Mouse (Mus musculus) myocyte (in vitro differentiated cells): Measurements from ENCODE around the gene Grb2. TPM values are rescaled to one million over a fixed set of nuclear protein-coding genes. Genes with fewer than 3 reads are reported as not detected.

Source experiments
- H3K27me3 ChIP-seq: one replicate; pipeline ENCODE4 v1.6.1; 2011; ENCODE audit not compliant: control insufficient read depth, insufficient read depth, insufficient read length
- H3K36me3 ChIP-seq: one replicate; pipeline ENCODE4 v1.6.1; 2011; ENCODE audit not compliant: control insufficient read depth, insufficient read depth
- H3K4me2 ChIP-seq: one replicate; pipeline ENCODE4 v1.6.1; 2011; ENCODE audit warnings: low read depth, control low read depth
- H3K4me3 ChIP-seq: one replicate; pipeline ENCODE4 v1.5.1; 2011; ENCODE audit warnings: mild to moderate bottlenecking, control low read depth, moderate library complexity
- H3K79me2 ChIP-seq: one replicate; pipeline ENCODE4 v1.6.1; 2011; ENCODE audit not compliant: control insufficient read depth, insufficient read depth
- H3ac ChIP-seq: one replicate; pipeline ENCODE4 v1.6.1; 2011; ENCODE audit not compliant: control insufficient read depth, insufficient read length
- CEBPB ChIP-seq: IDR thresholded peaks from 2 replicates; pipeline ENCODE4 v1.6.1; 2011; ENCODE audit warnings: mild to moderate bottlenecking, moderate library complexity; ENCODE audit not compliant: poor library complexity, insufficient read depth, severe bottlenecking
- E2F4 ChIP-seq: IDR thresholded peaks from one replicate; pipeline ENCODE4 v1.6.1; 2011; ENCODE audit warnings: mild to moderate bottlenecking, control low read depth, moderate library complexity; ENCODE audit not compliant: insufficient read depth
- MAX ChIP-seq: IDR thresholded peaks from one replicate; pipeline ENCODE4 v1.6.1; 2011; ENCODE audit warnings: low read depth, mild to moderate bottlenecking, control low read depth
- MYOG ChIP-seq, 3 experiments: IDR thresholded peaks; one replicate each; pipeline ENCODE4 v1.6.1; 2011; ENCODE audit warnings: control low read depth in 2 of 3, low read depth in 2 of 3, mild to moderate bottlenecking in 2 of 3; ENCODE audit not compliant: insufficient read length in 2 of 3, control insufficient read depth in 1 of 3, insufficient read depth in 1 of 3
- POLR2A ChIP-seq: IDR thresholded peaks from one replicate; pipeline ENCODE4 v1.6.1; 2011; ENCODE audit warnings: low read depth, mild to moderate bottlenecking, control low read depth, moderate library complexity; ENCODE audit not compliant: insufficient read length
- POLR2AphosphoS2 ChIP-seq: IDR thresholded peaks from one replicate; pipeline ENCODE4 v1.6.1; 2011; ENCODE audit warnings: low read depth, control low read depth; ENCODE audit not compliant: insufficient read length
- REST ChIP-seq: IDR thresholded peaks from one replicate; pipeline ENCODE4 v1.6.1; 2011; ENCODE audit warnings: mild to moderate bottlenecking, control low read depth, moderate library complexity; ENCODE audit not compliant: insufficient read depth, insufficient read length
- SRF ChIP-seq: IDR thresholded peaks from one replicate; pipeline ENCODE4 v1.6.1; 2011; ENCODE audit warnings: low read depth; ENCODE audit not compliant: control insufficient read depth, insufficient read length
- TCF12 ChIP-seq: IDR thresholded peaks from one replicate; pipeline ENCODE4 v1.6.1; 2011; ENCODE audit warnings: mild to moderate bottlenecking, control low read depth; ENCODE audit not compliant: poor library complexity, insufficient read depth, severe bottlenecking
- USF1 ChIP-seq: IDR thresholded peaks from one replicate; pipeline ENCODE4 v1.6.1; 2011; ENCODE audit warnings: low read depth, mild to moderate bottlenecking, control low read depth, moderate library complexity
- polyA plus RNA-seq: library from polyadenylated mRNA; unstranded; fragments of >200 nt; fragmentation: generic; extraction: Trizol; gene quantifications from one replicate; pipeline ENCODE4 v1.2.1, GENCODE M21; 2012; ENCODE audit warnings: missing spikeins

Grb2 gene
- polyA plus RNA-seq, 1 experiment = 71.2 TPM

DNA sequence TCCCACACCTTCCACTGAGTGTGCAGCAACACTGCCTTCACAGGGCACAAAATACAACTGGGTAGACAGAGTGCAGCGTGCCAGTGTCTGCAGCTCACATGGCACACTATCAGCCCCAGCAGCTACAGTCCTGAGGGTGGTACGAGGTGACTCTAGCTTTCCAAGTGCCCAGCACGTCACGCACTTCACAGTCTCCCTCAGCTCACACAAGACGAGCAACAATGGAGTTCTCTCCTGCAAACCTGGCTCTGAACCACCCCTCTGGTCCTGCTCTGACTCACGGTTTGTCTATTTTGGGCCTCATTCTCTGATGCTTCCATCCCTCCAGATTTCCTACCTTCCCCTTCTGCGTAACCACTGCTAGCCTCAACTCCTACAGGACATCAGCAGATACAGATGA is 108.7 kb downstream of the Grb2 start:
- Histone ChIP-seq H3K4me2 (no peak overlapping the region), H3K79me2 (peaks cover 72% of the 10 kb centered on the region), H3ac (no peak overlapping the region), H3K27me3 (no peaks in the 10 kb centered on the region), H3K36me3 (peaks cover 8% of the 10 kb centered on the region), H3K4me3 (no peak overlapping the region)
- no peak for TF ChIP-seq MYOG (IDR thresholded peaks at IDR 0.05; ENCODE audit: control insufficient read depth in 1 of 3, insufficient read depth in 1 of 3, insufficient read length in 2 of 3, low read depth in 2 of 3)
- TF ChIP-seq POLR2AphosphoS2 = peak; percentile 41
- TF ChIP-seq TCF12 = no peak
- peak; percentile 13 for TF ChIP-seq POLR2A

DNA sequence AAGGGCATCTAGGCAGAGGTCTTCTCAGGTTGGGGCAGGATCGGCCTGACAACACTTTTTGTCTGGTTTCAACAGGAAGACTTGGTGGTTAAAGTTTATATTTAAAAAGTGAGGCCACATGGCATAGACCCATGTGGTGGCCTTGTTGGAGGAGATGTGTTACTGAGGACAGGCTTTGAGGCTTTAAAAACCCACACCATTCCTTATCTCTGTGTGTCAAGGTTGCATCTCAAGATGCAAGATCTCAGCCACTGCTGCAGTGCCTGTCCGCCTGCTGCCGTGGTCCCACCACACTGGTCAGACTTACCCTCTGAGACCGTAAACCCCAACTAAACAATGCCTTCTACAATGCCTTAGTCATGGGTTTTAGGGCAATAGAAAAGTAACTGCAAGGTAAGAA is 110.1 kb downstream of the Grb2 start:
- H3K27me3 ChIP-seq = no peaks in the 10 kb centered on the region
- no peak for TF ChIP-seq TCF12
- TF ChIP-seq E2F4 = no peak
- TF ChIP-seq CEBPB = no peak
- no peak for TF ChIP-seq REST
- TF ChIP-seq USF1 = no peak
- TF ChIP-seq SRF = no peak
- no peak for TF ChIP-seq POLR2A
- no peak for TF ChIP-seq MAX
- TF ChIP-seq POLR2AphosphoS2 = no peak
- no peak for TF ChIP-seq MYOG (IDR thresholded peaks at IDR 0.05; ENCODE audit: control insufficient read depth in 1 of 3, insufficient read depth in 1 of 3, insufficient read length in 2 of 3, low read depth in 2 of 3)
- H3ac ChIP-seq = no peak overlapping the region
- peaks cover 12% of the 10 kb centered on the region for H3K36me3 ChIP-seq
- H3K4me3 ChIP-seq = no peak overlapping the region
- no peak overlapping the region for H3K4me2 ChIP-seq
- H3K79me2 ChIP-seq = peaks cover 63% of the 10 kb centered on the region

DNA sequence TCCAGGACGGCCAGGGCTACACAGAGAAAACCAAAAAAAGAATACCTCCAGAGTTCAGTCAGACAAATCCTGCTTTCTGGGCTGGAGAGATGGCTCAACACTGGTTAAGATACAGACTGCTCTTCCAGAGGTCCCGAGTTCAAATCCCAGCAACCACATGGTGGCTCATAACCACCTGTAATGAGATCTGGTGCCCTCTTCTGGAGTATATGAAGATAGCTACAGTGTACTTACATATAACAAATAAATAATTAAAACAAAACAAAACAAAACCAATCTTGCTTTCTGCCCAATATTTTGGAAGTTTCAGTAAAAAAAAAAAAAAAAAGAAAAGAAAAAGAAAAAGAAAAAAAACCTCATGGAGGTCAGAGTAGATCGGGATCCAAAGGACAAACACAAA is 113.2 kb downstream of the Grb2 start:
- Histone ChIP-seq H3ac (no peak overlapping the region), H3K4me3 (no peak overlapping the region), H3K79me2 (peaks cover 33% of the 10 kb centered on the region), H3K27me3 (no peaks in the 10 kb centered on the region), H3K4me2 (no peak overlapping the region), H3K36me3 (peaks cover 19% of the 10 kb centered on the region)
- TF ChIP-seq USF1 (no peak), SRF (no peak), POLR2A (no peak), E2F4 (no peak), TCF12 (no peak)

Other genes starting within 250 kb of the Grb2 start
- 0.10 TPM for gene Slc16a5, start 246.1 kb downstream of the Grb2 start, polyA plus RNA-seq
- 6.2 TPM for gene Armc7, start 232.9 kb downstream of the Grb2 start, polyA plus RNA-seq
- 64.0 TPM for gene Nt5c, start 216.7 kb downstream of the Grb2 start, polyA plus RNA-seq
- gene Jpt1, start 194.2 kb downstream of the Grb2 start, polyA plus RNA-seq = 386 TPM
- gene Sumo2, start 172.3 kb downstream of the Grb2 start, polyA plus RNA-seq = 176 TPM
- 41.1 TPM for gene Nup85, start 144.2 kb downstream of the Grb2 start, polyA plus RNA-seq
- 61.5 TPM for gene Mrps7, start 104.7 kb downstream of the Grb2 start, polyA plus RNA-seq
- gene Gga3, start 104.5 kb downstream of the Grb2 start, polyA plus RNA-seq = 16.4 TPM
- 17.5 TPM for gene Mif4gd, start 95.6 kb downstream of the Grb2 start, polyA plus RNA-seq
- 13.9 TPM for gene Slc25a19, start 80.3 kb downstream of the Grb2 start, polyA plus RNA-seq
- 19.6 TPM for gene Tmem94, start 56.8 kb upstream of the Grb2 start, polyA plus RNA-seq
- 8.0 TPM for gene Caskin2, start 105.0 kb upstream of the Grb2 start, polyA plus RNA-seq
- gene Tsen54, start 106.1 kb upstream of the Grb2 start, polyA plus RNA-seq = 15.6 TPM
- gene Llgl2, start 115.5 kb upstream of the Grb2 start, polyA plus RNA-seq = 0.43 TPM
- 0.23 TPM for gene Myo15b, start 149.8 kb upstream of the Grb2 start, polyA plus RNA-seq
- gene Smim5, start 191.4 kb upstream of the Grb2 start, polyA plus RNA-seq = 49.4 TPM
- 7.8 TPM for gene Smim6, start 203.4 kb upstream of the Grb2 start, polyA plus RNA-seq
- 84.9 TPM for gene Sap30bp, start 224.7 kb upstream of the Grb2 start, polyA plus RNA-seq
- gene Recql5, start 224.9 kb upstream of the Grb2 start, polyA plus RNA-seq = 13.1 TPM